Comparison of ENCODE assay signal across 9 mouse cellular contexts in genomic region chr17:5252436-5252835, GRCm38 (mm10).
DNase-seq lines count a peak whose midpoint lies in the region; ATAC-seq and TF ChIP-seq lines count a peak whose summit lies in the region.
"Had no signal": no experiment of that assay in that cellular context is flagged by ENCODE, and none has a peak within 500 bp of the region (broad histone marks: within the 10 kb centered on the region; RNA-seq: fewer than 3 reads in every experiment).

No protein-coding gene starts in this region.

- no peaks in the 10 kb centered on the region for H3K9me3 ChIP-seq in midbrain, embryonic 14.5 days (ENCODE audit: control insufficient read depth, low read length)
- H3K9me3 ChIP-seq in midbrain, embryonic 16.5 days (replicated peaks; ENCODE audit: control insufficient read depth, low read length, poor library complexity, severe bottlenecking) = no peaks in the 10 kb centered on the region
- H3K9me3 ChIP-seq in limb, embryonic 14.5 days (ENCODE audit: control insufficient read depth, low read length) = no peaks in the 10 kb centered on the region
- H3K9me3 ChIP-seq: neural tube, embryonic 13.5 days had no signal

- no peaks in the 10 kb centered on the region for H3K27me3 ChIP-seq in midbrain, embryonic 14.5 days (ENCODE audit: control insufficient read depth, insufficient read depth, low read length)
- no peaks in the 10 kb centered on the region for H3K27me3 ChIP-seq in midbrain, embryonic 16.5 days (ENCODE audit: control insufficient read depth, insufficient read depth, low read depth, low read length)
- H3K27me3 ChIP-seq in limb, embryonic 14.5 days (ENCODE audit: control insufficient read depth, insufficient read depth, low read length) = no peaks in the 10 kb centered on the region
- H3K27me3 ChIP-seq: neural tube, embryonic 13.5 days had no signal

- no peak overlapping the region for H3K9ac ChIP-seq in midbrain, embryonic 14.5 days (replicated peaks; ENCODE audit: low read length)
- H3K9ac ChIP-seq in midbrain, embryonic 16.5 days (ENCODE audit: low read depth, low read length) = no peak overlapping the region
- no peak overlapping the region for H3K9ac ChIP-seq in limb, embryonic 14.5 days (ENCODE audit: low read depth, low read length, severe bottlenecking)
- H3K9ac ChIP-seq: neural tube, embryonic 13.5 days had no signal

- ATAC-seq in midbrain, embryonic 14.5 days (ENCODE audit: low FRiP score, low TSS enrichment) = no peak
- no peak for ATAC-seq in midbrain, embryonic 16.5 days
- ATAC-seq in erythroid progenitor cell, adult 5-6 weeks (replicated peaks; ENCODE audit: low FRiP score, poor library complexity, severe bottlenecking) = 0 out of 2 replicates have a peak, but pooled peaks have one; percentile 56
- ATAC-seq in inflammation-experienced regulatory T-cells, adult 6 months = peak; percentile 70
- ATAC-seq in limb, embryonic 14.5 days (ENCODE audit: low FRiP score, low read depth) = no peak

- H3K4me3 ChIP-seq in midbrain, embryonic 14.5 days (replicated peaks; ENCODE audit: low read depth, low read length) = no peak overlapping the region
- no peak overlapping the region for H3K4me3 ChIP-seq in midbrain, embryonic 16.5 days (ENCODE audit: low read depth, low read length)
- no peak overlapping the region for H3K4me3 ChIP-seq in bone marrow macrophage, adult 2 months (ENCODE audit: insufficient read depth, low read length)
- H3K4me3 ChIP-seq in limb, embryonic 14.5 days (replicated peaks; ENCODE audit: low read length) = no peak overlapping the region
- H3K4me3 ChIP-seq: neural tube, embryonic 13.5 days had no signal

- WGBS in midbrain, embryonic 14.5 days = 22% methylated on average over 3 of the region's 3 CpGs
- 28% methylated on average over 3 of the region's 3 CpGs for WGBS in midbrain, embryonic 16.5 days
- WGBS in limb, embryonic 14.5 days = 27% methylated on average over 3 of the region's 3 CpGs

- peaks cover 11% of the 10 kb centered on the region for H3K4me1 ChIP-seq in midbrain, embryonic 14.5 days (ENCODE audit: control insufficient read depth, insufficient read depth, low read length)
- peaks cover 23% of the 10 kb centered on the region for H3K4me1 ChIP-seq in midbrain, embryonic 16.5 days (ENCODE audit: control insufficient read depth, insufficient read depth, low read length)
- peaks cover 51% of the 10 kb centered on the region for H3K4me1 ChIP-seq in bone marrow macrophage, adult 2 months (ENCODE audit: control insufficient read depth, insufficient read depth, low read length)
- peaks cover 13% of the 10 kb centered on the region; the same call in 1 of the 2 replicates for H3K4me1 ChIP-seq in limb, embryonic 14.5 days (ENCODE audit: control insufficient read depth, insufficient read depth, low read length)

- peak; percentile 78 for DNase-seq in midbrain, embryonic 14.5 days
- DNase-seq in limb, embryonic 14.5 days (ENCODE audit: low spot score) = peak; percentile 44
- peak; percentile 77 for DNase-seq in retina, postnatal 1 day
- peak; percentile 30 for DNase-seq in urinary bladder, postnatal 10 days (ENCODE audit: low spot score)

- TF ChIP-seq CTCF in bone marrow macrophage, adult 2 months (IDR thresholded peaks at IDR 0.05; ENCODE audit: low read depth, low read length) = peak; percentile 93

- TF ChIP-seq POLR2A in bone marrow macrophage, adult 2 months (IDR thresholded peaks at IDR 0.05; ENCODE audit: borderline replicate concordance, low read depth, low read length) = no peak
- TF ChIP-seq POLR2A in limb, embryonic 14.5 days (IDR thresholded peaks at IDR 0.05; ENCODE audit: borderline replicate concordance, extremely low read depth, insufficient read depth, insufficient read length) = no peak

- no peak overlapping the region for H3K27ac ChIP-seq in midbrain, embryonic 14.5 days (replicated peaks; ENCODE audit: low read depth, low read length)
- no peak overlapping the region for H3K27ac ChIP-seq in midbrain, embryonic 16.5 days (ENCODE audit: low read length)
- no peak overlapping the region for H3K27ac ChIP-seq in bone marrow macrophage, adult 2 months (ENCODE audit: insufficient read depth, low read depth, low read length)
- no peak overlapping the region for H3K27ac ChIP-seq in limb, embryonic 14.5 days (replicated peaks; ENCODE audit: low read depth, low read length)
- H3K27ac ChIP-seq: neural tube, embryonic 13.5 days had no signal

- no peak overlapping the region for H3K4me2 ChIP-seq in midbrain, embryonic 14.5 days (ENCODE audit: low read length)
- H3K4me2 ChIP-seq in midbrain, embryonic 16.5 days (ENCODE audit: low read length) = no peak overlapping the region
- H3K4me2 ChIP-seq in limb, embryonic 14.5 days (replicated peaks; ENCODE audit: low read depth, low read length, severe bottlenecking) = no peak overlapping the region
- H3K4me2 ChIP-seq: neural tube, embryonic 13.5 days had no signal

- no peaks in the 10 kb centered on the region for H3K36me3 ChIP-seq in midbrain, embryonic 14.5 days (ENCODE audit: control insufficient read depth, insufficient read depth, low read length)
- H3K36me3 ChIP-seq in midbrain, embryonic 16.5 days (ENCODE audit: control insufficient read depth, insufficient read depth, low read length) = no peaks in the 10 kb centered on the region
- H3K36me3 ChIP-seq in limb, embryonic 14.5 days (ENCODE audit: control insufficient read depth, insufficient read depth, low read length) = no peaks in the 10 kb centered on the region
- H3K36me3 ChIP-seq: neural tube, embryonic 13.5 days had no signal

Comparison
In these comparisons a context has a peak if more than half of its experiments do, and no peak if none do; other contexts are left out.
1. ATAC-seq: peak in erythroid progenitor cell, adult 5-6 weeks (single experiment) and inflammation-experienced regulatory T-cells, adult 6 months (single experiment); none in midbrain, embryonic 14.5 days (single experiment), midbrain, embryonic 16.5 days (single experiment) and limb, embryonic 14.5 days (single experiment).
2. Peak in every context shown above with its lines, with median percentiles within 50 percentile points of each other: DNase-seq.